Mouse (Mus musculus) common myeloid progenitor, adult 5-6 weeks (primary cell): ENCODE measurements around the gene Car14. TPM values are rescaled to one million over a fixed set of nuclear protein-coding genes. Genes with fewer than 3 reads are reported as not detected.
A peak's percentile ranks its signal among the peaks of the same experiment; 100 is the strongest.

Source experiments
- ATAC-seq: replicated peaks from 2 replicates; pipeline ENCODE4 v1.8.0; 2016; ENCODE audit warnings: low read depth, mild to moderate bottlenecking, moderate TSS enrichment, inconsistent platforms; ENCODE audit not compliant: poor library complexity, severe bottlenecking
- total RNA-seq: library from RNA; stranded (forward); fragments of 200-1000, 187-1606 nt; gene quantifications from 2 replicates; pipeline ENCODE4 v1.2.3, GENCODE M21; 2017

Gene Car14
- total RNA-seq, 1 experiment from 2014 or later, result not detected

DNA sequence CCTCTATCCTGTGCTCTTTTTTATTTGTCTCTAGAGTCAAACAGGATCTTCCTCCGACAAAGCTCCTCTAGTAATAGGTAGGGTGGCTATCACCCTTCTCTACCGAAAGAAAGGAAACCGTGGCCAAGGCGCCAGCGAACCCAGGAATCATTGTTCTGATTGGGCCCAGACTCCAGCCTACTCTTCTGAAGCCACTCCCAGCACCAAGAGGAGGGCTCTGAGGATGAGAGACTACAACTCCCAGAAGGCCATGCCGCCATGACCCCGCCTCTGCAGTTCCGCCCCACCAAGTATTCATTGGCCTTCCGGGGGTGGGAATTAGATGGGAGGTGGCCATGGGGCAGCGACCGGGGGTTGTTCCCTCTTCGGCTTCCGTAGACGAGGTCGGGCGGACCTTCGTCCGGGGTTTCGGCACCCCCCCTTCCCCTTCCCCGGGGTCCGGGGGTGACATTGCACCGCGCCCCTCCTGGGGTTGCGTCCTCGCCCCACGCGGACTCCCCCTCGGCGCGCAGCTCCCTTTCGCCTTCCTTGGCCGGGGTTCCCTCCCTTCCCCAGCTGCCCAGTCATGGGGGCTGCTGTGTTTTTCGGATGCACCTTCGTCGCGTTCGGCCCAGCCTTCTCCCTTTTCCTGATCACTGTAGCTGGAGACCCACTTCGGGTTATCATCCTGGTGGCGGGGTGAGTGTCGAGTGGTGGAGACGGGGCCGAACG, 10.7 kb downstream of the Car14 start, which contains the start of gene Aph1a:
TSS of gene Aph1a (plus strand) at position 364 of the 711 bp plus-strand sequence.
- peak; percentile 94 for ATAC-seq

DNA sequence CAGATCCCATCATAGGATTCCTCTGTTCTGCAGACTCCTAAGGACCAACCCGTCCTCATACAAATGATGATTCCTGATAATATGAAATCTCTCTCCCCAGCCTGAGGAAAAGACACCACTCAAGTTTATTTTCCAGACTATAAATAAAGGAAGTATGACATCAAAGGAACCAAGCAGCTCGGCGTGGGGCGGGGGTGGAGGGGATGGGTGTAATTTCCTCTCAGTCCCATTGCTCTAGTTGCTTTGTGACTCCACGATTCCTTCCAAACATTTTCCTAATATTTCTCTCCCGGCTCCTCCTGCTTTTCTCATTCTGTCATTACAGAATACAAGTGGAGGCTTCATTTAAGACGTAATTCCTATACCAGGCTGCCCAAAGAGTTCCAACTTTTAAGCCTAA, 11.4 kb downstream of the Car14 start:
- no peak for ATAC-seq

DNA sequence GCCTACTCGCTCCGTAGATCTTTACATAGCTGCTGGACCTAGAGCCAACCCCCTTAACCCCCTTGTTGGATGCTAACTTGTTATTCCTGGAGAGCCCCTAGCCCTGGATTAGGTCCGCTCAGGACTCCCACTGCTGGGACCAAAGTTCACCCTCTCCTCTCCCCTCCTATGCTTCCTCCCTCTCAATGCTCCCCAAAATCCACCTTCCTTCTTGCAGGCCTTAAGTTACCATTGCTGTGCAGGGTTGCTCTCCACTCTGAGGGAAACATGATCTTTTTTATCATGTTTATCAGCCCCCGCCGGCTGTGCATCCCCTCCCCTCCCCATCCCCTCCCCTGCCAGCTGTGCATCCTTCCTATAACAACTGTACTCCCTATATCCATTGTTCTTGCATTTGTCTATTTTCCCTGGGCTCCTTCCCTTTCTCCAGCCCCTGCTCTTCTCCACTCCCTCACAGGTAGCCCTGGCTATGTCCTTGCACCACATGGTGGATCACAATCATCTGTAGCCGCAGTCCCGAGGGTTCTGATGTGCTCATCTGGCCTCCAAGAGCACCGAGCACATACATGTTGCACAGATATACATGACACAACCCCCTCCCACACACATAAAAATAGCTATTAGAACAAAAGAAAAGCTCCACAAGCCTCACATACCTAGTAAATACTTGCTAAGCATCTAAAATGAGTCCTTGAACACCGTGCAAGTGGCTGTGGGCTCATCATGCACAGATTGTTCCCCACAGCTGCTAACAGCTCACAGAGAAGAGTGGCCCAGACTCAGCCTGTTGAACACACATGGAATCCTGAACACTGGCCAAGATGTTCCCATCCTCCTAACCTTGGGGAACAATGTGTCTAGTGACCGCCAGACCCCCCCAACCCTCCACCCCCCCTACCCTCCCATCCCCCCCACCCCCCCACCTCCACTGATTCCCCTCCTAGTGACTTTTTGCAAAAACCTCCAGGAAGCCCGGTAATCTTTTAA, 12.1 kb downstream of the Car14 start:
- no peak for ATAC-seq

DNA sequence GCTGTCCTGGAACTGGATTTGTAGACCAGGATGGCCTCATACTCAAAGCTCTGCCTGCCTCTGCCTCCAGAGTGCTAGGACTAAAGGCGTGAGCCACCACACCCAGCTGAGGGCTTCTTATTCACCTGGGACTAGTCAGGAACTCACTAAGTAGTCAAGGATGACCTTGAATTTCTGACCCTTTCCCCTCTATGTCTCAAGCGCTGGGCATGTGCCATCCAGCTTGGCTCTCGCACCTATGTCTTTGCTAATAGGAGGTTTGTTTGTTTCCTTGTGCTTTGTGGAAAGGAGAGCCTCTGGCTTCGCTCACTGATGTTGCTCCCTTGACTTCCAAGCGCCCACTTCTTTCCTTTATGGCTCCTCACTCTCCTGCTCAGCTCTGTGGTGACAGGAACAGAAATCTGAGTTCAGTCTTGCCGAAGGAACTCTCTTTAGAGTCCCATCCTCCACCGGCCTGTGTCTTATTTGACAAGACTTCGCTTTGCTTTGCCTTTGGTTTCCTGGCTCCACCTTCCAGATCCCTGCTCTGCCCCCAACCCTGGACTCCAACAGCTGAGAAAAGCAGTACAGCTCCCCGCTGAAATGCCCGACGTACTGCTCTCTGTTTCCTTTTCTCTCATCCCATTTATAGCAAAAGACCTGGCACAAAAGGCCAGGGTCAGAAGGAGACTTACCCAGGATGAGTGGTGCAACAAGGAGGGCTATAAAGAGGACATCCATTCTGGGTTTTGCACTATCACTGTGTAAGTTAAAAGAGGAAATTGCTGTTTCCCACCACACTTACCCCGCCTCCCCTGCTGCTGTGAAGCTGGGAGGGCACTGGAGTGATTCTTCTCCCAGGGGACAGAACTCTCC, 13.1 kb downstream of the Car14 start, which contains the start of gene BC028528:
TSS of gene BC028528 (minus strand) at position 795 of the 855 bp plus-strand sequence.
- peak; percentile 61 for ATAC-seq

DNA sequence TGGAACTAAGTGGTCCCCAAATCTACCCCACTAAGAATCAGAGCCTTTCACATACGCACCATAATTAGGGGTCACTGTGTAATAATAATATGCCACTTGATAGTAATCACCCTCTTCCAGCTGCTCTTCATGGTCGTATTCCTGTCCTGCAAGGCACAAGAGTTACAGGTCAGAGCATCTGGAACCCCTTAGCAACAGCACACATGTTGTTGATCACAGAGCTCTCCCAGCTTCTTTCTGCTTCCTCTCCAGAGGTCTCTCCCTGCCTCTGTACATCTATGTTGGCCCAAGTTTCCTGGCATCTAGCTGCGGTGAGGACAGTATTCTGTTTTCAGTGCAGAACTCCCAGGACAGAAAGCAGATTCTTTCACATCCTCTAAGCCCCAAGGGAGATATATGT, 14.8 kb downstream of the Car14 start:
- ATAC-seq, result no peak

DNA sequence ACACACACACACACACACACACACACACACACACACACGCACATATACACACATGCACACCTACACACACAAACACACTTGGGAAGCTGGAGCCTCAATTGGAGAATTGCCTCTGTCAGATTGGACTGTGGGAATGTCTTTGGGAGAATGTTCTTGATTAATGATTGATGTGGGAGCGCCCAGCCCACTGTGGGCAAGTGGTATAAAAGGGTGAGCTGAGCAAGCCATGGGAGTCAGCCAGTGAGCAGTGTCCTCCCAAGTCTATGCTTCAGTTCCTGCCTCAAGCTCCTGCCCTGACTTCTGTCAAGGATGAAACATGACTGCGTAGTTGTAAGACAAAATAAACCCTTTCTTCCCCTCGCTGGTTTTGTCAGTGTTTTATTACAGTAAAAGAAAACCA, 16.9 kb downstream of the Car14 start:
- ATAC-seq, result no peak

DNA sequence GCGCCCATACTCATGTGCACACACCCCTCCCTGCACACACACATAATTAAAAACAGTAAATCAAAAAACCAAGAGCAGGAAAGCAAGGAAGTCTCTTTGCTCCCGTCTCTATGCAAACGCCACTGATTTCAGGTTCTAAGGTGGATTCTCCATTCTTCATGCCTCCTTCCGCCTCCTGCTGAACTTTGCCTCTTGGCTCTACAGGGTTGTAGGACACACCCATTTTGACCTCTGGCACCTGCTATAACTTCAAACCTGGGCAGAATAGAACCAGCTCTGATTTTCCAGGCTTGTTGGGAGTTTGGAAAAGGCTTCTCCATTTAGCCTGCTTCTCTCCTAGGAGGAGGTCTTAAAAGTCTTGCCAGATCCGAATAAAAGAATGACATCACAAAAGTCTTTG, 20.1 kb downstream of the Car14 start:
- no peak for ATAC-seq

DNA sequence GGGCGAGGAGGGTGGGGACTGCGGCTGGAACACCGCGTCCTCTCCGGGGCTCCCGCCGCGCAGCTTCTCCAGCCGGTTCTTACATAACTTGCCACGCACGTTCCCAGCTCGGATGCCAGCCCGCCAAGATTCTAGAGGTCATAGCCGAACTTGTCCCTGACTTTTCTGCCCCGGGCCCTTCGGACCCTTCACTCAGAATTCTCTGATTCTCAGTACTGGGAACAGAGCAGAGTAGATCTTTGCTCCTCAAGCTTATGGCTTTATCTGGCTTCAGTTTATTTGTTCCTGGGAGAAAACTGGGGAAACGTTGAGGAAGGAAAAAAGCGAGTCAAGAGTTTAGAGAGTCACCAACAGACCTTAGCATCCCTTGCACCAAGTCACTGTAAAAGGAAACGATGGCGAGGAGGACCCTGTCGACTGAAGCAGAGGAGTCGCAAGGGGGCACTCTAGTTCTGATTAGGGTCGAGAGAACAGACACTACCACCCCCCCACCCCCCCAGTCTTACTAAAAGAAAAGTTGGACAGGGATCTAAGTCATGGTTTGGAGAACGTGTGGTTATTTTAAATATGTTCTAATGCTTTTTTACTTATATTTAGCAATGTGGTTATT, 21.6 kb downstream of the Car14 start:
- ATAC-seq, result no peak

DNA sequence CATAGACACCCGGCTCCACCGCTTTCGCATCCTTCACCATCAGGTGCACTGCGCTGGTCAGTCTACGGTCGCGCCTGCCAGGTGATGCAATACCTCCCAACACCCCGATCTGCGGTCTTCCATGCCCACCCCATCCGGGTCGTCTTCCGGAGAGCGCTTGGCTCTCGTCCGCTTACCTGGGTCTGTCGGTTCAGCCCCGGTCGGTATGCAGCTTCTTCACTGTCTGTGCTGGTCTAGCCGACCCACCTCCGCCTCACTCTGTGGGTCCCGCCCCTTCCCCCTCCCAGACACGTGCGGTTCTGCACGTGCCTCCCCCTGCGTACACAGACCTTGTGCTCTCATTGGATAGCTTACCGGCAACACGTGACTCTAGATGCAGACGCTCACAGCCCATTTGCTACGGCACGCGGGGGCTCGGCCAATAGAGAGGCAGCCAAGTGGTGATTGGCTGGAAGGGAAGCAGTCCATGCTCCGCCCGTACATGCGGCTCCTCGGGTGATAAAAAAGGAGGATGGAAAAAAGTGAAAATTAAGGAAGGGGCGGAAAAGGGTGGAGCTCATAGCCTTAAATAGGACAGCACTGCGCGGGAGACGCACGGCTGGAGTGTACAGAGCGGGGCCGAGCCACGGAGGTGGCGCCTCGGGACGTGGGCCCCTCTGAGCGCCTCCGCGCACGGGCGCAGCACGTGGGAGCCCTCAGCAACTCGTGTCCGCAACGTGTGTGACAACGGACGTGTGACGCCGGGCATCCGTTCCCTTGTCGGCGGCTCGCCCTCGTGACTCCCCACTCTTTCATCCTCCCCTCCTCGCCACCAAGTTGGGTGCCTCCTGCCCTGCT, 22.3 kb downstream of the Car14 start, which contains the start of gene Ciart:
TSS of gene Ciart (minus strand) at position 273 of the 837 bp plus-strand sequence.
- ATAC-seq, result peak; percentile 98

DNA sequence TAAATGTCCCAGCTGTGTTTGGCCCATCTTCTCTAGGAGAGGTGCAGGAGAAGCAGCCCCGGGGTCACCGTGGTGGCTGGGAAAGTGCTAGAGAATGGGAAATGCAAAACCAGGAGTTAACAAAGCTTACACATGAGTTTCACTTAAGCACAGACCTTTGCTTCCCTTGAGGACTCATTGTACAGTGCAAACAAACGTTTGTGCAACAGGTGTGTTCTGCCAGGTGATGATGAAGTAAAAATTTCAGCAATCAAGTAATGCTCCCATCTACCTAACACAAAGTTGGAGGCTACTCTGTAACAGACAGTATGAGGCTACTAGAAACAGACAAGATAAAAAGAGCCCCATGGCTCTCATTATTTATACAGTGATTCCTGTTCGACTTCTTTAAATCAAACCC, 25.4 kb downstream of the Car14 start:
- no peak for ATAC-seq

DNA sequence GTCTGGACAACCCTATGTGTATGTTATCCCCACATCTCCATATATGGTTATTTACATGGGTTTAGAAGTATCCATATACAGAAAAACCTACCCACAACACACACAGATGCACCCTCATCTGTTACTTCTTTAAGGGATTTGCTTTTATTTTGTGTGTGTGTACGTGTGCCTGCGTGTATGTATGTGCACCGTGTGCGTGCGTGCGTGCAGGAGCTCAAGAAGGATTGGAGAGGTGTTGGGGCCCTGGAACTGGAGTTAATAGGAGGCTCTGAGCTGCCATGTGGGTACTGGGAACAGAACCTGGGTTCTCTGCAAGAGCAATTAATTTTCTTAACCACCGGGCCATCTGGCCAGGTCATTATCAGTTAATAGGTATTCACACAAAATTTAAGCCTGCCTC, 32.4 kb downstream of the Car14 start:
- no peak for ATAC-seq

DNA sequence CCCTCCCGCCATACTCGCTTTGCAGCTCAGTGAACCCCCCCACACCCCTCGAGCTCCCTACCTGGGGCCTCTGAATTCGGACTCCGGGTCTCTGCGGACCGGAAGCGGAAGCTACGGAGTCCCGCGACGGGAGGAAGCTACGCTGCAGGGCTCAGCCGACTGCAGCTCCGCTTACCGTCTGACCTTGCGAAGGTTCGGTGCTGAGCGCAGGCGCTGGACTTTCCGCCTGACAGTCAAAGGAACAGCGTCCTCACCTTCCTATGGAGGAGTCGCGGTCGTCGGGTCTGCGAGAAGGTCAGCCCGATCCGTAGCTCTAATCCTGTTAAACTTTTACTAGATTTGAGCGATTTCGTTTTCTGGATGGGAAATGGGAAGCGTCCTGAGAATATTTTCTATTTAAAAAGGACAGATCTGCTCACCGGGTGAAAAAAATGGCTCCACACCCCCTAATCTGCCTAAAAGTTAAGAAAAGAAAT, 33.1 kb downstream of the Car14 start, which contains the start of gene Mrps21:
TSS of gene Mrps21 (minus strand) at position 128 of the 476 bp plus-strand sequence.
- peak; percentile 98 for ATAC-seq

DNA sequence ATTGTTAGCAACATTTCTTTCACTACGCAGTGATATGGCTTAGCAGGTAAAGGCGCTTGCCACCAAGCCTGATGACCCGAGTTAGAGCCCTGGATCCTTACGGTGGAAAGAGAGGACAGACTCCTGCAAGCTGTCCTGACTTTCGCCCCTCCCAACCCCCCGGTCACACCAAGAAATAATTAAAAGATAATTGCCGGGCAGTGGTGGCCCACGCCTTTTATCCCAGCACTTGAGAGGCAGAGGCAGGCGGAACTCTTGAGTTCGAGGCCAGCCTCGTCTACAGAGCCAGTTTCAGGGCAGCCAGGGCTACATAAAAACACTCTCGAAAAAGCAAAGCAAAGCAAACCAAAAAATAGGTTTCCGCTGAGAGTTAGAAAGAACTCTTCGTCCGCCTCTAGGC, 33.5 kb downstream of the Car14 start:
- no peak for ATAC-seq

DNA sequence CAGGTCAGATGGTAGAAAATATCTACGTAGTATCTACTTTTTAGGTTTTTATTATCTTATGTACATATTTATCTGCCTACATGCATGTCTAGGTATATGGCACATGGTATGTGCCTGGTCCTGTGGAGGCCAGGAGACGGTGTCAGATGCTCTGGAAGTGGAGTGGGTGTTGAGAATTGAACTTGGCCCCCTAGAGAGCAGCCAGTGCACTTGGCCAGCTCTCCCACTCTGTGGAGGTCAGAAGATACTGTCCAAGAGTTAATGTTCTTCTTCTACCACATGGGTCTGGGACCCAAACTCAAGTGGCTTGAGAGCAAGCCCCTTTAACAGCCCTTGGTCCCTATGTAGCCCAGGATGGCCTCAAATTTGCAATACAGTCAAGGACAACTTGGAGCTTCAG, 37.1 kb downstream of the Car14 start:
- ATAC-seq, result no peak

DNA sequence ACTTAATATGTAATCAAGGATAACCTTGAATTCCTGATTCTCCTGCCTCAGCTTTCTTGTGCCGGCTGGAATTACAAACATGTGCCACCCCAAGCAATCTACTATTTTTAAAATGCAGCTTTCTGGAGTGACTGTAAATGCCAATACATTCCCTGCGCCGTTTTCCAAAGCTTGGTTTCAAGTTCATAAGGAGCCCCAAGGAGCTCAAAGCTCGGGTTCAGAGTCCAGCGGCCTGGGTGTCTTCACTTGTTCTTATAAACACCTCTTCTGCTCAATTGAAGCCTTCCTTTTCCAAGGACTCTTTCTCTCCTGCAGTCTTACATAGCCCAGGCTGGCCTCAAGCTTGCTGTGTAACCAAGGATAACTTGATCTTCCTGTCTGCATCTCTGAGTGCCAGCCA, 38.4 kb downstream of the Car14 start:
- no peak for ATAC-seq

DNA sequence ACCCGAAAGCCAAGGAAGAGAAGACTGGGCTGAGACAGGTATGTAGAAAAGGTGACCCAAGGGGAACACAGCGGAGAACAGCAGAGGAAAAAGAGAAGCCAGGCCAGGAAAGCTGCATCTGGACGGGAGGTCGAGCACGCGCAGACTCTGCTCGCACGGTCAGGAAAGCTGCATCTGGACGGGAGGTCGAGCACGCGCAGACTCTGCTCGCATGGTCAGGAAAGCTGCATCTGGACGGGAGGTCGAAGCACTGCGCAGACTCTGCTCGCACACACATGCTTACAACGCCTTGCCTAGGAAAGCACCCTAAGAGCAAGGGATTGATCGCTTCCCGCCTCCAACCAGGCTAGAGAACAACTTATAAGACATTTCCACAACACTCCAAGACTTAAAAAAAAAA, 38.9 kb downstream of the Car14 start:
- no peak for ATAC-seq

DNA sequence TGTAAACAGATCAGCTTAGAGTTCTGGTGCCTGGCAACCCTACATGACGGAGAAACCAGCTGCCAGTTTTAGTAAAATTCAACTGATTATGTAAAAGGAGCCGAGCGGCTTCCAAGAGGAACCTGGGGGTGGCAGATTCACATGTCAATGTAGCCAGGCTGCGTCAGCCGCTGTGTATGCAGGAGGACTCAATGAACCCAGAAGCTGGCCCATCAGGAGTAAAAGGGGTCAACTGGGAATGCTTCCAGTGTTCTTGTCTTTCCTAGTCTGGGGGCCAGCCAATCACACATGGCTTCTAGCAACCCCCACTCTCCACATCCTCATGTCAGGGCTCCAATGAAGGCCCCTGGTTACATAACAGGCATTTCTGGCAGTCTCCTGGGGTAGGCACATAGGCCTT, 39.4 kb downstream of the Car14 start:
- ATAC-seq, result no peak

DNA sequence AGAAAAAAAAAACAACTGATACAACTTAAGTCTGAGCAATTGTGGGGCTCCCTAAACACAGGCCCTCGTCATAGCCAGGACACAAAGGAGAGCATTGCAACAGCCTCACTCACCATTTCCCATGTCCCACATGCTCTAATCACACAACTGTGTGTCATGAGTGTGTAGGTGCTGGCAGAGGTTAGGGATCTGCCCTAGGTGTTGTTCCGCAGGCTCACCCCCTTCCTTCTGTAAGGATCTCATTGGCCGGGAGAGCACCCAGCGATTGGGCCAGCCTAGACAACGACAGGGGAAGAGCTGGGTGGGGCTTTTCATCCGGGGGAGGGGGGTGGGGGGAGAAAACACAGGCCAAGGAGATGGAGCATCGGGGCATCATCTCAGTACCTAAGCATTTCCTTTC, 40.9 kb downstream of the Car14 start:
- no peak for ATAC-seq

DNA sequence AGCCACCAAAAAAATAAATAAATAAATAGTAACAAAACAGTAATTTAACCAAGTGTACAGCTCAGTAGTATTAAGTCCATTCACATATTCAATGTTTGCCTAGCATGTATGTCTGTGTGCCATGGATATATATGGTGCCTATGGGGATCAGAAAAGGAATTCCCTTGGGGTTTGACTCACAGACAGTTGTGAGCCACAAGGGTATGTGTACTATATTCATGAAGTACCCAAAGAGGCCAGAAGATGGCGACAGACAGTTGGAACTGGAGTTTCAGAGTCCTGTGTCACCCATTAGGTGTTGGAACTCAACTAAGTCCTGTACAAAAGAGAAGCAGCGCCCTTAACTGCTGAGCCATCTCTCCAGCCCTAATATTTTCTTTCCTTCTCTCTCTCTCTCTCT, 42.7 kb downstream of the Car14 start:
- peak; percentile 95 for ATAC-seq
